Mouse (Mus musculus): ENCODE results near the gene Chd3. TPM values are rescaled to one million over a fixed set of nuclear protein-coding genes. Genes with fewer than 3 reads are reported as not detected.

The Chd3 gene
- polyA plus RNA-seq, 1 experiment from 2014 or later = 8.7 TPM

GRCm38 (mm10) chr11:69415327-69415667, 46.1 kb upstream of the Chd3 start:
- Histone ChIP-seq H3K9me3 (ENCODE audit: low read length) (no peaks in the 10 kb centered on the region), H3K4me2 (ENCODE audit: low read depth, low read length) (peak overlapping the region; percentile 93), H3K4me3 (ENCODE audit: low read depth, low read length) (peak overlapping the region; percentile 59), H3K4me1 (ENCODE audit: insufficient read depth) (peaks cover 76% of the 10 kb centered on the region), H3K27me3 (ENCODE audit: insufficient read depth, low read length) (no peaks in the 10 kb centered on the region), H3K27ac (ENCODE audit: low read depth) (peak overlapping the region; percentile 96), H3K9ac (replicated peaks) (peak overlapping the region; percentile 72), H3K36me3 (replicated peaks; ENCODE audit: insufficient read depth, low read length) (no peaks in the 10 kb centered on the region)
- ATAC-seq (peak; percentile 3; the same call in 1 of the 2 replicates), DNase-seq (peak; percentile 73)
- WGBS (ENCODE audit: insufficient replicate concordance) = 11% methylated on average over 3 of the region's 3 CpGs
- TF ChIP-seq EP300 (IDR thresholded peaks at IDR 0.05; ENCODE audit: low read depth) (no peak), CTCF (IDR thresholded peaks at IDR 0.05; ENCODE audit: low read depth) (0 out of 2 replicates have a peak, but pooled peaks have one; percentile 24)

DNA sequence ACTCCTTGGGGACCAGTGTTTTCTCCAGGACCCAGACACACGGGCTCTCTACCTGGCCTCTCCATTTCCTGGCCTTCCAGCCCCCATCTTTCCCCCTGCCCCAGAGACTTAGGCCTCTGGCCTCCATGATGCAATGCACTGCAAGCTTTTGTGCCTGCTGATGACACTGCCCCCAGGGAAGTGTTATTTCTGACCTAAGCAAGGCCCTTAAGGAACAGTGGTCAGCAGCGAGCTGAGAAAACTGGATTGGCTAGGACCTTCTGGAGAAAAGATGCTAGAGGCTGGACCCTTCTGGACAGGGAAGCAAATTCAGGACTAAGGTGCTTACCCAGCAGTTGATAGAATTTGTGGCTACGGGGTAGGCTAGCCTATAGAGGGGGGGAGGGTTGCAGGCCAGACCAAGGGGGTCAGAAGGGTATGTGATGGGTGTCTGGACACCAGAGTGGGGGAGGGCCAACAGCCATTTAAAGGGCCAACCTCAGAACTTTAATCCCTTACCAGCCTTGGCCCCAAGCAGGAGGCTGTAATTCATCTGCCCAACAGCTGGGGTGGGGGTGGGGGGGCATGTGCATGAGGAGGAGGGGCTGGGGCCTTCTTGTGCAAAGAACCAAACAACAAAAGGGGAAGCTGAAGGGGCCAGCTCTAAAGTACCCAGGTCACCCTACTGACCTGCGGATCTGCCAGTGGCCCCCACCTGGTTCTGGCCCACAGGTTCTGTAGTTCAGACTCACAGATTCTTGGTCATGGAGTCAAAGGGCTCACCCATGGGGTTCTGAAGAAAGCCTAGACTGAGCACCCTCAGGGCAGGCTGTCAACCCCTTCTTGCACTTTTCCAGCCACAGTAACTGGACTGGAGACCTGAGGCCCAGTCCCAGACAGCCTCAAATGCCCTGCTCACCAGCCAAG, 45.5 kb upstream of the Chd3 start:
- DNase-seq = no peak
- peaks cover 70% of the 10 kb centered on the region for H3K4me1 ChIP-seq (ENCODE audit: insufficient read depth)
- peak overlapping the region; percentile 96 for H3K27ac ChIP-seq (ENCODE audit: low read depth)
- no peaks in the 10 kb centered on the region for H3K36me3 ChIP-seq (replicated peaks; ENCODE audit: insufficient read depth, low read length)
- no peaks in the 10 kb centered on the region for H3K27me3 ChIP-seq (ENCODE audit: insufficient read depth, low read length)
- H3K4me2 ChIP-seq (ENCODE audit: low read depth, low read length) = peak overlapping the region; percentile 93
- H3K9ac ChIP-seq (replicated peaks) = peak overlapping the region; percentile 72
- peak overlapping the region; percentile 59 for H3K4me3 ChIP-seq (ENCODE audit: low read depth, low read length)
- WGBS (ENCODE audit: insufficient replicate concordance) = 25% methylated on average over 4 of the region's 4 CpGs
- no peak for TF ChIP-seq CTCF (IDR thresholded peaks at IDR 0.05; ENCODE audit: low read depth)
- TF ChIP-seq EP300 (IDR thresholded peaks at IDR 0.05; ENCODE audit: low read depth) = no peak
- no peaks in the 10 kb centered on the region for H3K9me3 ChIP-seq (ENCODE audit: low read length)
- ATAC-seq = no peak

DNA sequence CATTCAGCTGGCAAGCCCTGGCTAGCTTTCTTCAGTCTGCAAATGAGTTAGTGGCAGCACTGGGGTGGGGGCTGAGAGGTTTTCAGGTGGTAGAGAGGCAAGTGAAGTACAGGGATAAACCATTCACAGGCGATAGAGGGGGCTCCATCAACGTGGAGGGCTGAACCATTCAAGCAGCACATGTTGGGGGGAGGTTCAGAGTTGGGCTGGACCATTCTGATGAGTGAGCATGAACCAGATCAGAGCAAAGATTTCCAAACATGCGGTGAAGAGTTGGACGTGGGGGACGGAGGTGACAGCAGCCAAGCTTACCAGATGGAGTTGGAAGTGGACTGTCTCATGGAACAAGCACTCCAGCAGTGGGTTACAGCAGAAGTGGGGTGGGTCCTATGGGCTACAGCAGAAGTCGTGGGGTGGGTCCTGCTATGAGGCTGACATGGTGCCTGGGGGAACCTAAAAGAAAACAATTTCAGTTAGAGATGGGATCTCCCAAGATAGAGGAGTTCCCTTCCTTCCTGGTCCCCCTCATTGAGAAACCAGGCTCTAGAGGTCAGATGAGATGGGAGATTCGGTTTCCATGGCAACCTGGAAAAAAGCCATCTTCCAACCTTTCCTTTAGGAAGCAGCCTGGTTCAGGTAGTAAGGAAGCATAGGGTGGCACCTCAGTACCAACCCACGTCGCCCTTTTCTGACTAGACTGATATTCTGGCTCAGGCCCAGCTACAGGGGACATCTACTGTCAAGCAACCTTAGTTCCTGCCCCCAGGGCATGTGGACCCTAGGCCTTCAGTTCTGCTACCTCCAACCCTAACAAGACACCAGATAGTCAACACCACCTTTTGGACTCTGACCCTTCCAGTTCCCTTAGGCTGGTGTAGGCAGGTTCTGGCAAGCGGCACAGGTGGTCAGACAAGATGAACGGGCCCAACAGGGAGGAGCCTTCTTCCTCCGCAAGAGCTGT, 44.3 kb upstream of the Chd3 start, which contains the start of gene Kdm6b:
Gene Kdm6b (minus strand): TSS at position 455 of the 961 bp plus-strand sequence.
- Histone ChIP-seq H3K36me3 (replicated peaks; ENCODE audit: insufficient read depth, low read length) (no peaks in the 10 kb centered on the region), H3K4me1 (ENCODE audit: insufficient read depth) (peaks cover 60% of the 10 kb centered on the region), H3K27ac (ENCODE audit: low read depth) (peak within 1 kb of the TSS; percentile 97), H3K27me3 (ENCODE audit: insufficient read depth, low read length) (no peaks in the 10 kb centered on the region), H3K9ac (replicated peaks) (peak within 1 kb of the TSS; percentile 72), H3K4me3 (ENCODE audit: low read depth, low read length) (peak within 1 kb of the TSS; percentile 77), H3K9me3 (ENCODE audit: low read length) (no peaks in the 10 kb centered on the region), H3K4me2 (ENCODE audit: low read depth, low read length) (peak within 1 kb of the TSS; percentile 93)
- no peak for ATAC-seq
- no peak for DNase-seq
- 41% methylated on average over 12 of the region's 12 CpGs for WGBS (ENCODE audit: insufficient replicate concordance)
- no peak for TF ChIP-seq EP300 (IDR thresholded peaks at IDR 0.05; ENCODE audit: low read depth)
- TF ChIP-seq CTCF (IDR thresholded peaks at IDR 0.05; ENCODE audit: low read depth) = no peak

GRCm38 (mm10) chr11:69412548-69412947, 43.3 kb upstream of the Chd3 start:
- H3K4me1 ChIP-seq (ENCODE audit: insufficient read depth) = peaks cover 58% of the 10 kb centered on the region
- H3K9ac ChIP-seq (replicated peaks) = no peak overlapping the region
- peak overlapping the region; percentile 93 for H3K4me2 ChIP-seq (ENCODE audit: low read depth, low read length)
- ATAC-seq (no peak), DNase-seq (no peak)
- H3K27ac ChIP-seq (ENCODE audit: low read depth) = peak overlapping the region; percentile 97; the same call in 1 of the 2 replicates
- 71% methylated on average over 7 of the region's 7 CpGs for WGBS (ENCODE audit: insufficient replicate concordance)
- H3K9me3 ChIP-seq (ENCODE audit: low read length) = no peaks in the 10 kb centered on the region
- no peaks in the 10 kb centered on the region for H3K27me3 ChIP-seq (ENCODE audit: insufficient read depth, low read length)
- peak overlapping the region; percentile 77 for H3K4me3 ChIP-seq (ENCODE audit: low read depth, low read length)
- H3K36me3 ChIP-seq (replicated peaks; ENCODE audit: insufficient read depth, low read length) = peaks cover 5% of the 10 kb centered on the region
- TF ChIP-seq CTCF (IDR thresholded peaks at IDR 0.05; ENCODE audit: low read depth) (no peak), EP300 (IDR thresholded peaks at IDR 0.05; ENCODE audit: low read depth) (no peak)

DNA sequence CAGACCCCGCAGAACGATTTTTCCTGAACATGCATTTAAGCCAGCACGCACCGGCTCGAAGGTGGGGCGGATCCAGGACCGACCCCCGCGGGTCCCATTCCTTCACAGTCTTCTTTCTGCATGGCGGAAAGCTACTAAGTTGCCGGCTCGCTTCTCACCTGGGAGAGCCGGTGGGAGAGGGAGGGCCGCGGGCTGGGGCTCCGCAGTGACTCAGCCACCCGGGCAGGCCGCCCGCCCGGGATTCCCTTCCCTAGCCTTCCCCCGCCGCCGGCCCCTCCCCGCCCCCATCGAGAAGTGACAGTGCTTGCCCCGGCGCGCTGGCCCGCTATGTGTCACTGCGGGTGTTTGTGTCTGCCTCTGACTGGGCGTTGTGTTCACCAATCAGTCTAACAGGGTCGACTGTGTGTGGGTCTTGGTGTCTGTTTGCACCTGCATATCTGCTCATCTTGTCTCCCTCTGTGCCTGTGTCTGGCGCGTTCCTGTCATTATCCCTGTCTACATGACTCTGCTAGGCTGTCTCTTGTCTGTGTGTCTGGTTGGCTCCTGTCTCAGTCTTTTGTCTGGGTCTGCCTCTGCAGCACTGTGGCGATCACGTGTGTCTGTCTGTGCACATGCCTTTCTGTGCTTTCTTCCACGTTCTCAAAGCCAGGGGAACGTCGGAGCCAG, 42.5 kb upstream of the Chd3 start:
- no peak for TF ChIP-seq CTCF (IDR thresholded peaks at IDR 0.05; ENCODE audit: low read depth)
- TF ChIP-seq EP300 (IDR thresholded peaks at IDR 0.05; ENCODE audit: low read depth) = no peak
- DNase-seq (peak; percentile 88), ATAC-seq (peak; percentile 43)
- peak overlapping the region; percentile 97 for H3K27ac ChIP-seq (ENCODE audit: low read depth)
- H3K9me3 ChIP-seq (ENCODE audit: low read length) = no peaks in the 10 kb centered on the region
- H3K27me3 ChIP-seq (ENCODE audit: insufficient read depth, low read length) = no peaks in the 10 kb centered on the region
- peak overlapping the region; percentile 93 for H3K4me2 ChIP-seq (ENCODE audit: low read depth, low read length)
- WGBS (ENCODE audit: insufficient replicate concordance) = 1% methylated on average over 31 of the region's 39 CpGs
- peak overlapping the region; percentile 89 for H3K9ac ChIP-seq (replicated peaks)
- H3K4me1 ChIP-seq (ENCODE audit: insufficient read depth) = peaks cover 50% of the 10 kb centered on the region
- H3K4me3 ChIP-seq (ENCODE audit: low read depth, low read length) = peak overlapping the region; percentile 77
- peaks cover 13% of the 10 kb centered on the region for H3K36me3 ChIP-seq (replicated peaks; ENCODE audit: insufficient read depth, low read length)
